Mouse (Mus musculus) 3134 (cell line): Measurements from ENCODE around the gene Sat2.

Experiments
- DNase-seq: peaks from one replicate; pipeline ENCODE4 v3.0.0-alpha.2; 2011; ENCODE audit warnings: low spot score; ENCODE audit not compliant: insufficient read length; ENCODE audit errors: extremely low read depth

Sat2 gene

DNA sequence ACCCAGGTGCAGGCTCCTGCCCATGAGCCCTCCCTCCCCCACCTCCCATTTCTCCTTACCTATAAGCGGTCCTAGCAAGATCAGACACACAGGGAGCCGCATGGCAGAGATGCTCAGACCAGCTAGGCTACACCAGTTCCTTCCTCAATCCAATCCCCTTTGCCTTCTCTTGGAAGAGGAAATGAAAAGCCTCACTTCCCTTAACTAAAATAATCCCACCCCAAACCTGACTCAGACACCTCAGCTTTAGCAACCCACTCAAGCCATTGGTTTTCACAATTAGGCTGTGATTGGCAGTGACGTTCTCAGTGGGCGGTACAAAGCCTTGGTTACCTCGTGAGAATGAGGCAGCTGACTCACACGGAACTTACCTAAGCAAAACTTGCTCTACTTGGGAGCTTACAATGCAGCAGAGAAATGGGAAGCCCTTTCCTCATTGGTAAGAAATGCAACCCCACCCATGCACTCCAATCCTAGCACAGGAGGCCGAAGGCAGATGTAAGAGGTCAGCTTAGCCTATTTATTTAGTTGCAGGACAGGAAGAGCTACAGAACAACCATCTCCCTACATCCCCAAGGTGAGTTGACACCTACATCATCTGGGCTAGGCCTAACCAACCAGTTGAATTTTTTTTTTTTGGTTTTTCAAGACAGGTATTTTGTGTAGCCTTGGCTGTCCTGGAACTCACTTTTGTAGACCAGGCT, 44.3 kb downstream of the Sat2 start, which contains the start of gene Cd68:
Cd68 (minus strand) TSS at position 193 of the 704 bp plus-strand sequence.
- peak; percentile 68 for DNase-seq

DNA sequence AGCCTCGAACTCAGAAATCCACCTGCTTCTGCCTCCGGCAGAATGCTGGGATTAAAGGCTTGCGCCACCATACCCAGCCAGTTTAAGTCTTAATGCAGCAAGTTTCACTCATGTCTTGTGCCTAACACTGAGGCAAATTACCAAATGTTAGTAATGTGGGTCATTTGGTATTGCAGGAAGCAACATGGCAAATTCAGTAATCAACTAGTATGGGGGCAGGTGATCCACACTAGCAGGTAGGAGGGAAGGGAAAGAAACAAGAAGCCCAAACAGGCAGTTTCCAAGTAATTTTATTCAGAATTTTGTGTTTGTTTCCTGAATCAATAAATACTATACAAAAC, 44.8 kb downstream of the Sat2 start:
- DNase-seq = no peak

DNA sequence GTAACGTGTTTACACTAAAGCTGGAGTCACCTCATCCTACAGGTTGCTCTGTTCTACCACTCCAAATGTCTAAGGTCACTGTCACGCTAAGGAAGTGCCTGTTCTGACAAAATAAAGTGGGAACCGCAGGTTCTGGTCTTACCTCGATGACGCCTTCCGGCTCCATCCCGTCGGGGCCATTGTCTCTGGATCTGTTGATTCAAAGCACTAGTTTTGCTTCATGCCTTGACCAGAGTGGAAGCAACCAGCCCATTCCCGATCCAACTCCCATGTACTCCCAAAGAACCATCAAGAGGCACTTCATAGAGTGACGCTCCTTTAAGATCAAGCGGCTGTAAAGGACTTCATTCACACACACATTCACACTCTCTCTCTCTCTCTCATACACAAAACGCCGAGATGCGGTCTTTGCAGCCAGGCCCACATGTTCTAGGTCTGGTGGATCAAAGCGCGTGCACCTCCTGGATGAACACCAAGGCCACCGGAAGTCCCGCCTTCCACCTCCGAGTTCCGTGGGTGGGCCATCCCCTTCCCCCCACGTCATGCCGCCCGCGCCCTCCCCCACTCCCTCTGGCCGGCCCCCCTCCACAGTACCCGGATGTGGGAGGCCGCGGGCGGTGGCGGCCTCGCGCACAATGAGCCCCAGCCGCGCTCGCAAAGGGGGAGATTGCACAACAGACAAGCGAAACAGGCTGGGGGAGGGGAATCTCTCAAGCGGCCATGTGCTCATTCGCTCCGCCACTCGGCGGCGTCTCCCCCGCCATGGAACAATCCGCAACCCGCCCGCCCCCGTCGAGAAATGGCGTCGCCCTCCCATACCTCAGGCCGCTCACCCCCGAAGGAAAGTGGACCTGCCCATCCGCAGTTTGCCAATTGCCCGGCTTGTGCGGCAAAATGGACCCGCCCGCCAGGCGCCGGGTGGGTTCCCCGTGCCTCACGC, 49.2 kb downstream of the Sat2 start:
- DNase-seq = peak; percentile 94

DNA sequence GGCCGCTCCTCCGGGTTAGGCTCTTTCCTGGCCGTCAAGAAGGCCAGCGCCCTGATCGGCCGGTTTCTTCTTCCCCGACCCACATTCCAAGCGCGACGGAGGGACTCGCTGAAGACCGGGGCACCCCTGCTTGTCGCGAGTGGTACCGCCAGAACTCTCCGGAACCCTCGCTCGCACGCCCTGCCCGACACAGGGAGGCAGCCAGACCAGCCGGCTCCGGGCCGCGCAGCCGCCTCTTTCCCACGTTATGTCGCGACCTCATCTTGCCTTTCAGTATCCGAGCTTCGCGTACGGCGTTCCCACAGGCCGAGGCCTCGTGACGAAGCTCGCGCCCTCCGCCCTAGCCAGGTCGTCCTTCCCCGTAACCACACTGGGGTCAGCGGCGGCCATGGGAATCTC, 49.9 kb downstream of the Sat2 start:
- no peak for DNase-seq

DNA sequence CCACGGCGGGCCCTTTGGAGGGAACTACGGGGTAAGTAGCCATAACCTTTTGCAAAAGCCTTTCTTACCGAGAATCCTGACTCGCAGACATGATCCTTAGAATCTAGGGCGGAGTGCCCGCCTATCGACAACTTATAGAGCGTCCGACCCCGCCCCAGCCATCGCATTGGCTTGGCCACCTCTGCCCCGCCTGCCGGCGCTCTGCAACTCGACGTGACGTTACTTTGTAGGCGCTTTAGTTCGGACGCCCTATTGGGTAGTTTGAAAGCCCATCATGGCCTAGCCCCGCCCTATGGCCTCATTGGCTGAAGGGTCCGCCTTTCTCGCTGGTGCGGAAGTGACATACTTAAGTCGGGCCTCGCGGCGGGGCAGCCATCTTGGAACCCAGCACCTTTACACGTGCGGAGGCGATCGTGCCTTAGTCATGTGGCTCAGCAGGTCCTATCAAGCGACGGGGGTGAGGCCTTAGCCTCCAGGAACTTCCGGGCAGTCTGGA, 50.4 kb downstream of the Sat2 start, which contains the start of gene Eif4a1:
Eif4a1 (minus strand) TSS at position 213 of the 496 bp plus-strand sequence.
- DNase-seq = peak; percentile 100
